Mouse (Mus musculus) MEL-GATA-1-ER (cell line): Measurements from ENCODE around the gene Atat1.

Experiments
- DNase-seq: peaks from one replicate; pipeline ENCODE4 v3.0.0-alpha.2; 2012; ENCODE audit warnings: low read depth; ENCODE audit errors: extremely low read depth

The Atat1 gene

DNA sequence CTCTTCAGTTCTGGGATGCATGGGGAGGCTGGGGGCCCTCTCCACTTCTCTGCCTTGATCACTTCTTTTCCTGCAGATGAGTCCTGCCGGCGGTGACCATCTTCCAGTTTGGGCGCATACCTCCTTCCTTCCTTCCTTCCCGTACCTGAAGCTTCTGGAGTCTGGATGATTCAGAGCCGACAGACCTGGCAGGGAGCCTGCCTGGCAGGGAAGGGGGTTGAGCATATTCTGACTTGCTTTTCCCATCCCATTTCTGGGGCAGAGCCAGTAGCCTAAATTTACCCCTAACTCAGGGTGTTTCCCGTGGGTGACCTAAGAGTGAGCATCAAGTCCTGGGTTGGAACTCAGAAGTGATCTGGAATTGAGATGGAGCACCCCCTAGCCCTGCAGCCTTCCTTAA lies 35.2 kb downstream of the Atat1 start:
- no peak for DNase-seq

DNA sequence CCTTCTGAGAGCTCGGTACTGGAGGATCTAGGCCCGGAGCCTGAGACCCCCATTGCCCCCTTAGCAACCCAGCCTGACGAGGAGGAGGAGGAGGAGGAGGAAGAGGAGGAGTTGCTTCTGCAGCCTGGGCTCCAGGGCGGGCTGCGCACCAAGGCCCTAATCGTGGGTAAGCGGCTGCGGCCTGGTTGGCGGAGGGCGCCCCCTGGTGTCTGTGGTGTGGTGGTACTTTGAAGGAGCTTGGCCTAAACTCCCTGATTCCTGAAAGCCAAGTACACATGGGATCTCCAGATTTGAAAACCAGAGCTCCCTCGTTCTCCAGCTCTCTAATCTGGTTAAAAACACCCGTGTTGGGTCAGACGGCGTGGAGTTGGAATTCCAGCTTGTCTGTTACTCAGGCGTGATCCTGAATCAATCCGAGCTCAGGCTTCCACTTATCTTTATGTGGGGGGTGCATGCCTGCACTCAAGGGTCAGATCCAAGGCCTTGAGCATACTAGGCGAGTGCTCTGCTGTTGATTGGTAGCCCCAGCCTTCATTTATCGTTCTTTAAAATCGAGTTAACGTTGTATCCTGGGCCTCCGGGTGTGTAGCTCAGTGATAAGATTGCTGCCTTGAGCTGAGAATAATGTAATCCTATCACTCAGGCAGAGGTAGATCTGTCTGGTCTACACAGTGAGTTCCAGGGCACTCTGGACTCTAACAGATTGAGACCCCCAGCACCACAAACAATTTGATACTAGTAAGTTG lies 35.9 kb downstream of the Atat1 start:
- DNase-seq: no peak

GRCm38 (mm10) chr17:35870884-35871696 lies 38.8 kb downstream of the Atat1 start:
- DNase-seq: no peak

DNA sequence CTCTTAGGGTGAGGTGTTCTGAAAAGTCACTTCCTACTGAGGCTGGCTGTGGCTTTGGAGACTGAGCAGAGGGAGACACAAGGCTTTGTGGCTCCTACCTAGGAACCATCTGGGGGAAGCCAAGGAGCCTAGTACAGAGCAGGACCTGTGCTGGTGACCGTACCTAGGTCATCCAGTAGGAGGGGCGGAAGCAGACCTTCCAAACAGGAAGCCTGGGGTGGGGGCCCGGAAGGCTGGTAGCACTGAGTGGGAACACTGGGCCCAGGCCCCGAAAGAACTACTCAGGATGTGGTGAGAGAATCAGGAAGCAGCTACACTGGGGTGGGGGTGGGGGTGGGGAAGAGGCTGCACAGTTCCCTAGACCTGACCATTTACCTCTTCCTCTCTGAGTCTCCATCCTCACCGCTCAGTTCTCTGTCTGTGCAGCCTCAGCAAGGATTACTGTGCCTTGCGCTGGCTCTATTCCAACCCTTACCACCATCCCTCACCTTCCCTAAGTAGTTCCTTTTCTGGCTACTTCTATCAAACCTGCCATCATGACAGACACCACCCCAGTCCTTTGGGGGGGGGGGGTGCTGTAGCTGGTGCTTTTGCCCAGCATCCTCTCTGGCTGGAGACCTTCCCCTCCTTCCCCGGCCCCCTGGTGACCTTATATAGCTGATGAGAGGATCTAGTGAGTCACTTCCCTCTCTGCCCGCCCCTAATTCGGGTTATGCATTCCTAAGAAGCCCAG lies 39.6 kb downstream of the Atat1 start:
- peak; percentile 88 for DNase-seq

- DNase-seq: no peak
Observed at GRCm38 (mm10) chr17:35869346-35870067, 40.4 kb downstream of the Atat1 start.

DNA sequence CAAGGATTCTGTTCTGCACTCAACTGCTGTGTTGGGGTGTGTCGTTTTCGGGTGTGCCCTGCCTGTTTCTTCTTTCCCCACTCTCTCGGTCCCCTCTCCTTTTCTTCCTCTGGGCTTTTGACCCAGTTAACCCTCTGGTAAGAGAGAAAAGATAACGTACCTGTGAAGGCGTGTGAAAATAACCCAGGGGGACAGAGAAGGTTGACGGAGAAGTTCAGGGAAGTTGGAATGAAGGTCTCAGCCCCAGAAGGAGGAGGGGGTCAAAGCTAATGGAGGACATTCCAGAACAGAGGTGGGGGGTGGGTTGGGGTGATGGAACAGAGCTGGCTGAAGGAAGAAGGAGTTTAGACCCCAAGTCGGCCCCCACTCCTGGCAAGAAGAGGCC lies 40.9 kb downstream of the Atat1 start:
- no peak for DNase-seq

DNA sequence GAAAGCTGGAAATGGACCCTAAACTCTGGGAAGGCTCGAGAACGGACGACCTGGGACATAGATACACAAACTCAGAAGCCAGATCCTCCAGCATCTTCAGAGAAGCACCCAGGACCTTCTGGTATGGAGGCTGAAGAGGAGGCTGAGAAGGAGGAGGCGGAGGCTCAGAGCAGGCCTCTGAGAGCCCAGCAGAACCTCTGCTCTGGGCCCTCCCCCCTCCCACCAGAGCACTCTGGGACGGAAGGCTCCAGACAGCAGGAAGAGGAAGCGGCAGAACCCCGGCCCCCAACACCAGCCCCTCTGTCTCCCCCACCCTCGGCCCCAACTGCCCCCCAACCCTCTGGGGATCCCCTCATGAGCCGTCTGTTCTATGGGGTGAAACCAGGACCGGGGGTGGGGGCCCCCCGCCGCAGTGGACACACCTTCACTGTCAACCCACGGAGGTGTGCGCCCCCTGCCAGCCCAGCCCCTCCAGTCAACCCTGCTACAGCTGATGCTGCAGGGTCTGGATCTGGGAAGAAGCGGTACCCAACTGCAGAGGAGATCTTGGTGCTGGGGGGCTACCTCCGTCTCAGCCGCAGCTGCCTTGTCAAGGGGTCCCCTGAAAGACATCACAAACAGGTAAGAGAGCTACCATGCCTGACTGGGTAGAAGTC lies 41.6 kb downstream of the Atat1 start:
- DNase-seq: no peak

- DNase-seq: no peak
Observed at GRCm38 (mm10) chr17:35866911-35867890, 42.7 kb downstream of the Atat1 start.

DNA sequence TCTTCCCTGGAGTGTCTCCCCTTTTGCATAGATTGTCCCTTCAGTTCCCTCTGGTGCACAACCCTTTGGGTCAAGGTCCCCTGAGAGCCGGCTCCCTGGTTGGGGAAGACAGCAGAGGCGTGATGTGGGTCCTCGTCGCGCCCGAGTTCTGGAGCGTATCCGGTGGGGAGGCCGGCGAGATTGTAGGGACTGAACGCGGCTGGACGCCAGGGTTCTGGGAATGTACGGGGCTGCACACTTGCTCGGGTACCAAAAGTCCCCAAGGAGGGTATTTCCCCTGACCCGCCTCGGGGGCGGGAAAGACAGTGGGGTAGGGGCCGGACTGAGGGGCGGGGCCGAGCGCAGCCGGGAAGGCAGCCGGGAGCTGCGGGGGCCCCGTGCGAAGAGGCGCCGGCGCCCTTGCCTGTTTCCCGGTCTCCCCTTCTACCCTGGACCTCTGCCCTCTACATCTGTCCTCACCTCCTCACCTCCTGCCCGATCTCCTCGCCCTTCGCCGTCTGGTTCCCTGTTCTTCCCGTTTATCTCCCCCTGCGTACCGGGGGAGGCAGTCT lies 43.5 kb downstream of the Atat1 start:
- DNase-seq: no peak

DNA sequence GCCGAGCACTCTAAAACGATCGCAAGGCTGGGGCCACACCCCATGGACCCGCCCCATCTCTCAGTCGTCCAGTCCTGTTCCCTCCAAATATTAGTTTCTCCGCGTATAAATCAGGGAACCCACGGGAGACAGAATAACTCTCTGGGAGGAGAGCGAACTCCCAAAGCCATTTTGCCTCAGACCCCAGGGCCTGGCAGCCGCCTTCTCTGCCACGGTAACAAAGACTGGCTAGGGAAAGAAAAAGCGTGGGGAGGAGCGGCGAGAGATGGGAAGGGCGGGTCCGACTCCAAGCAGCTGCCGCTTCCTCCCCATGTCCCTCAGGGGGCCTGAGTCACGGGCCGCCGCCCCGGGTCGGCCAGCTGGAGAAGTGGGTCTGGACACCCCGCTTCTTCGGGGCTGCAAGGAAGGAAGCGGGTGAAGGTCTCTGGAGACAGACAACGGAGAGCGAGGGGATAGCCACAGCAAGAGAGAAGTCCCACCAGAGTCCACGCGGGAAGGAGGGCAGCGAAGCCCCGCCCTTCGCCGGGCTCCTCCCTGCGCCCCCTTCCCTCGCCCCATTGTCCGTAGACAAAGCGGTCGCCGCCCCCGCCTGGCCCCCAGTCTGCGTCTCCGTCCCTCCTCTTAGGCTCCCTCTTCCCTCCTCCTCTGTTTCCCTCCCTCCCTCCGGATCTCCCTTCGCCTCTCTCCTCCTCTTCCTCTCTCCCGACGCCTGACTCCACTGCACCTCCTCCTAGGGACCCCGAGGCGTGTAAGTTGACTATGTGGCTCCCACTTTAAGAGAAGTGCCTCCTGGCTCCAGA lies 44.2 kb downstream of the Atat1 start, which contains the start of gene Ppp1r18:
Gene Ppp1r18 (plus strand): TSS at position 113 of the 800 bp plus-strand sequence.
- no peak for DNase-seq

- DNase-seq: no peak
Observed at GRCm38 (mm10) chr17:35864832-35865353, 45.0 kb downstream of the Atat1 start.

- peak; percentile 85 for DNase-seq
Observed at GRCm38 (mm10) chr17:35861198-35861857, 48.5 kb downstream of the Atat1 start, which contains the start of gene Nrm. Gene Nrm, plus strand, starts transcription at chr17:35861318.

GRCm38 (mm10) chr17:35860831-35861197 lies 49.1 kb downstream of the Atat1 start:
- DNase-seq: no peak

GRCm38 (mm10) chr17:35859835-35860234 lies 50.0 kb downstream of the Atat1 start:
- DNase-seq: no peak

GRCm38 (mm10) chr17:35859371-35859770 lies 50.5 kb downstream of the Atat1 start:
- DNase-seq: no peak

GRCm38 (mm10) chr17:35850974-35851373 lies 58.9 kb downstream of the Atat1 start:
- peak; percentile 94 for DNase-seq

DNA sequence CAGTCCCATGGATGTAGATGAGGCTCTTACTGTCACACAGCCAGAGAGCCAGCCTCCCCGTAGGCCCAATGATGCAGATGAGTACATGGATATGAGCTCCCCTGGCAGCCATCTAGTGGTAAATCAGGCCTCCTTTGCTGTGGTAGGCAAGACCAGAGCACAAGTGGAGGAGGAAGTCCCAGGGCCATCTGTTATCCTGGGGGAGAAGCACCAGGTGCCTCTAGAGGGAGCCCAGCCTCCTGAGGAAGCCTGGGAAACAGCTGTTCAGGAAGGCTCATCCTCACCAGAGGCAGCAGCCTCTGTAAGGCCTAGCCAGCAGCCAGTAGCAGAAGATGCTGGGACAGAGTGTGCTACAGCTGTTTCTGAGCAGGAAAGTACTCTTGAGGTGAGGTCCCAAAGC lies 61.8 kb downstream of the Atat1 start:
- no peak for DNase-seq
